Mouse (Mus musculus) C3H10T1/2 (cell line): Measurements from ENCODE around the gene Tsga8. TPM values are rescaled to one million over a fixed set of nuclear protein-coding genes. Genes with fewer than 3 reads are reported as not detected.

ENCODE experiments used
- polyA plus RNA-seq, 2 experiments: library from polyadenylated mRNA; unstranded; fragments of >200 nt; fragmentation: generic; extraction: Trizol; gene quantifications; one replicate each; pipeline ENCODE4 v1.2.1; 2012; ENCODE audit warnings: missing spikeins in 2 of 2

The Tsga8 gene
- not detected for polyA plus RNA-seq

GRCm38 (mm10) chrX:83487598-83487997 lies at the start of gene Tsga8:
Tsga8 (minus strand) TSS chrX:83487924.

